Mouse (Mus musculus) heart, embryonic 16.5 days (tissue): ENCODE results near the gene Adipoq. TPM values are rescaled to one million over a fixed set of nuclear protein-coding genes. Genes with fewer than 3 reads are reported as not detected.

ENCODE experiments used
- ATAC-seq: fragments of 200-750 bp; cut with Nextera tagmentation; replicated peaks from 2 replicates; pipeline ENCODE4 v1.8.0; 2017; ENCODE audit warnings: moderate number of reproducible peaks; ENCODE audit not compliant: insufficient read depth, low FRiP score; ENCODE audit errors: extremely low read depth
- H3K27ac ChIP-seq: fragments of 300-500 bp; sonication (generic); 2 replicates; pipeline ENCODE4 v1.5.1; 2014; ENCODE audit warnings: mild to moderate bottlenecking, low read length, control low read depth, moderate library complexity
- H3K27me3 ChIP-seq: fragments of 300-500 bp; sonication (generic); 2 replicates; pipeline ENCODE4 v1.6.1; 2014; ENCODE audit warnings: low read length, mixed read lengths; ENCODE audit not compliant: control insufficient read depth, insufficient read depth
- H3K36me3 ChIP-seq: fragments of 300-500 bp; sonication (generic); 2 replicates; pipeline ENCODE4 v1.6.1; 2014; ENCODE audit not compliant: control insufficient read depth, insufficient read depth
- H3K4me1 ChIP-seq: fragments of 300-500 bp; sonication (generic); 2 replicates; pipeline ENCODE4 v1.6.1; 2014; ENCODE audit warnings: low read length, mixed read lengths; ENCODE audit not compliant: control insufficient read depth, insufficient read depth
- H3K4me2 ChIP-seq: fragments of 300-500 bp; sonication (generic); 2 replicates; pipeline ENCODE4 v1.6.1; 2014; ENCODE audit warnings: low read depth, mild to moderate bottlenecking, control low read depth, low read length
- H3K4me3 ChIP-seq: fragments of 300-500 bp; sonication (generic); 2 replicates; pipeline ENCODE4 v1.5.1; 2014; ENCODE audit warnings: mild to moderate bottlenecking, control low read depth, low read length
- H3K9ac ChIP-seq: fragments of 300-500 bp; sonication (generic); 2 replicates; pipeline ENCODE4 v1.6.1; 2014; ENCODE audit warnings: low read length, control low read depth
- H3K9me3 ChIP-seq: fragments of 300-500 bp; sonication (generic); replicated peaks from 2 replicates; pipeline ENCODE4 v1.6.1; 2016; ENCODE audit warnings: low read length; ENCODE audit not compliant: control insufficient read depth
- WGBS: fragments of 180-500 bp; shearing (Covaris S2); extraction: QIAGEN DNeasy Blood & Tissue Kit; methylation state at CpG from one replicate; pipeline ENCODE4 v1.1.7; 2014; 5-methylcytosine and 5-hydroxymethylcytosine counted together
- microRNA-seq: library from miRNA; unstranded; fragments of <30 nt; microRNA quantifications from one replicate; pipeline ENCODE4, GENCODE M21; 2017
- polyA plus RNA-seq: library from polyadenylated mRNA; unstranded; fragments of >200 nt; fragmentation: Nextera tagmentation; extraction: Ambion mirVana; gene quantifications from 2 replicates; pipeline ENCODE4 v1.2.1, GENCODE M21; 2015

Adipoq gene
- polyA plus RNA-seq, 1 experiment from 2014 or later, result not detected

DNA sequence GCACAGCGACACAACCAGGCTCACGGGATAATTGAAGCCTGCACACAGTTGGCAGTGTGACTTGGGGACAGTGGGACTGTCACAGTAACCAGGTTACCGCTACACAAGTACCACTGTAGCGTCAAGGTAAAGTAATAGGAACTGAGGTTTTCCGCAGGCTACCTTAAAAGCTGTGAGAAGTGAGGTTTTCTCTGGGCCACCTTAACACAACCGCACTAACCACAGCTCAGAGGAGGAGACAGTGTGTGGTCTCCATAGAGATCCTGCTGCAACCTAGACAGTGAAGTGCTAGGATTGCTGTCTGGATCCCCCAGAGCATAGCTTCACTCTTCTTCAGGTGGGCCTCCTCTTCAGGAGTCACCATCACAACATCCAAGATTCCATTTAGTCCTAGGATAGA is 50.5 kb downstream of the Adipoq start:
- no peak for ATAC-seq
- no peak overlapping the region for H3K27ac ChIP-seq
- no peaks in the 10 kb centered on the region for H3K4me1 ChIP-seq
- H3K27me3 ChIP-seq, result no peaks in the 10 kb centered on the region
- H3K9me3 ChIP-seq, result no peaks in the 10 kb centered on the region
- H3K9ac ChIP-seq, result no peak overlapping the region
- no peak overlapping the region for H3K4me2 ChIP-seq
- no peaks in the 10 kb centered on the region for H3K36me3 ChIP-seq
- H3K4me3 ChIP-seq, result no peak overlapping the region
- 83% methylated on average over 6 of the region's 6 CpGs for WGBS

- no peak overlapping the region for H3K27ac ChIP-seq
- no peak overlapping the region for H3K4me3 ChIP-seq
- no peaks in the 10 kb centered on the region for H3K27me3 ChIP-seq
- no peaks in the 10 kb centered on the region for H3K36me3 ChIP-seq
- no peak overlapping the region for H3K4me2 ChIP-seq
- no peak for ATAC-seq
- no peak overlapping the region for H3K9ac ChIP-seq
- H3K9me3 ChIP-seq, result no peaks in the 10 kb centered on the region
- H3K4me1 ChIP-seq, result no peaks in the 10 kb centered on the region
These were observed 55.2 kb downstream of the Adipoq start for GRCm38 (mm10) chr16:23201498-23201897.

Small RNA genes lying within 50 kb of the gene (microRNA-seq; reads per million reads assigned to microRNA genes)
- not detected for gene Gm49346

Other genes starting within 250 kb of the Adipoq start
- gene Fetub, start 228.2 kb upstream of the Adipoq start, polyA plus RNA-seq, result not detected in 2 replicates
- not detected in 2 replicates for gene Hrg, start 195.5 kb upstream of the Adipoq start, polyA plus RNA-seq
- 0.14 TPM in 1 of 2 replicates, not detected in the other for gene Kng2, start 117.1 kb upstream of the Adipoq start, polyA plus RNA-seq
- 0.67 and 1.0 TPM in 2 replicates for gene Kng1, start 88.7 kb upstream of the Adipoq start, polyA plus RNA-seq
- gene Eif4a2, start 39.1 kb upstream of the Adipoq start, polyA plus RNA-seq, result 156 and 174 TPM in 2 replicates
- 77.8 and 81.6 TPM in 2 replicates for gene Rfc4, start 18.8 kb upstream of the Adipoq start, polyA plus RNA-seq
- gene St6gal1, start 78.2 kb downstream of the Adipoq start, polyA plus RNA-seq, result 12.4 and 15.7 TPM in 2 replicates